Mouse (Mus musculus): ENCODE results near the gene Edrf1.

Gene Edrf1

DNA sequence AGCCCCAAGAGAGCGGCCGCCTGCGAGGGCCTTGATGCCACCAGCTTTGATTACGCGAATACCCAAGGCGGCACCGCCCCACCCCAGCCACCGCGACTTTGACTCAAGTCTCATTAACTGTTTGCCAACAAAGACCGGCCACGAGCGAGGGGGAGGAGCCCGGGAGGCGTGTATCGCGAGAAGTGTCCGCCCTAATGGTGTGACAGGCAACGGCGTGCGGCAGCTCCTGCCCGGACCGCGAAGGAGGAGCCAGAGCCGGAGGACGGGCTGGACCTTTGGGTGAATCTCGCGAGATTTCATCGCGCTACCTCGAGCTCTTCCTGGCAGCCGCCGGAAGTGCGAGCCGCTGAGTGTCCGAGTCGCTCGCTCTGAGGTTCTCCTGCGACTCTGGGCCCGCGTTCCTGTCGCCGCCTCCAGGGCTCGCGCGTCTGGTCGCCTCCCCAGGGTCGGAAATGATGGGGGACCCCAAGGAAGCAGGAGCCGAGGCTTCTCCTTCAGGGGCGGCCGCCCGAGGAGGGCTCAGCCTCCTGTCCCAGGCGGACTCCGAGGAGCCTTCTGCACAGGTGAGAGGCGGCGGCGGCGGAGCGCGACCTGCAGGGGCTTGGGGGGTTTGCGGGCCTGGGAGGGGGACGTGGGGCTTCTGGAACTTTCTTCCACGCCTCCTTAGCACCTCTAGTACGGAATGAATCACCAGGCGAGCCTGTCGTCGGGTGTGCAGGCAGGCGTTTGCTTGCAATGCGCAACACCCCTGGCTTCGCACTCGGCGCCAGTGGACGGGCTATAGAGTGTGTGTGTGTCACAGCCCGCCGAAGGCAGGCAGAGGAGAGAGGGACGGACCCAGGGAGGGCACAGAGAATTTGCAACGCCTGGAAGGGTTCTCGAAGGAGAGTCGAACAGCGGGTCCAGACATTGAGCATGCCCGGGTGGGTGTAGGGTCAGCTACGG lies at the start of gene Edrf1:
Gene Edrf1 (plus strand): TSS at position 183 of the 945 bp plus-strand sequence.
- DNase-seq (ENCODE audit: low spot score in 2 of 2): peak; percentile 97 to 98

DNA sequence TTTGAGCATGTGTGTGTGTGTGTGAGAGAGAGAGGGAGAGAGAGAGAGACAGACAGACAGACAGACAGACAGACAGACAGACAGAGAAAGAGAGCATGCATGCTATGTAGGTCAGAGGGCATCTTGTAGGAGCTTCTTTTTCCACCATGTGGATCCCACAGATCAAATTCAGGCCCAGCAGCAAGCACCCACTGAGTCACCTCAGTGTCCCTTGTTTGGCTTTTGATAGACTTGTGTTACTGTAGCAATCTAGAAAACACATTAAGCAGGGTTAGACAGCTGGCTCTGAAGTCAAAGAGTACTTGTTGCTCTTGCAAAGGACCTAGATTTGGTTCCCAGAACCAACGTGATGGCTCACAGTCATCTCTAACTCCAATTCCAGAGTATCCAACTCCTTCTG lies 45.6 kb upstream of the Edrf1 start:
- no peak for DNase-seq (ENCODE audit: low spot score in 2 of 2)

DNA sequence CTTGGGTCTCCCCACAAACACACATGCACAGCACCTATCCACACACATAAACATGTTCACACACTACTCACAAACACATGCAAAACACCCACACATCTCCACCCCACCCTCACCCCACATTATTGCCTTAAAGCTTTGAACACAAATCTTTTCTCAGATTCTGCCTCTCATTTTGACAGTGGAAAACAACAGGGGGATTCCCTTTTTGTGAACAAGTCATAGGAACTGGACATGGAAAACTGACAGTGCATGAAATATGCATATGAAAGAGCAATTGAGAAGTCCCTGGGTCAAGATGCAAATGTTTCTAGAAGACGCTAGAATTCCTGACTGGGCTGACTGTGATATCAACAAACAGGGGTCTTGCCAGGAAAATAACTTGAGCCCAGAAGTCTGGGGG lies 36.8 kb upstream of the Edrf1 start:
- DNase-seq (ENCODE audit: low spot score in 2 of 2): no peak

DNA sequence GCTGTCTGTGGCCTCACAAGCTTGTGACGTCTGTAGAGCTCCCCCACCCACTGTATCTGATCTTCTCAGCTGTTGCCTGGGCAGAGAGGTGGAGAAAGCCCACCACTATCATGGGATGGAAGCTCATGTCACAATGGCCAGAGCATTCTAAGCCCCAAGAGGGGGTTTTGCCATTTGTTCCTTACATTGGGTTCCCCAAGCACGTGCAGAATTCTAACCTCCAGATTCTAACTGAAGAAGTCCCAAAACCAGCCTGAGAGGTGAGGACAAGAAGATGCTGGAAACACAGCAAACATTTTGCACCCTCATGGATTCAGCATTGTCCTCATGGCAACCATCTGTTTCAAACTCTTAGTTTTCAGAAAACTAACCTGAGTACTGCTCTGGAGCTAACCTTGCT lies 35.3 kb upstream of the Edrf1 start, which contains the start of gene Tex36:
Gene Tex36 (minus strand): TSS at position 101 of the 400 bp plus-strand sequence.
- DNase-seq (ENCODE audit: low spot score in 2 of 2): no peak

DNA sequence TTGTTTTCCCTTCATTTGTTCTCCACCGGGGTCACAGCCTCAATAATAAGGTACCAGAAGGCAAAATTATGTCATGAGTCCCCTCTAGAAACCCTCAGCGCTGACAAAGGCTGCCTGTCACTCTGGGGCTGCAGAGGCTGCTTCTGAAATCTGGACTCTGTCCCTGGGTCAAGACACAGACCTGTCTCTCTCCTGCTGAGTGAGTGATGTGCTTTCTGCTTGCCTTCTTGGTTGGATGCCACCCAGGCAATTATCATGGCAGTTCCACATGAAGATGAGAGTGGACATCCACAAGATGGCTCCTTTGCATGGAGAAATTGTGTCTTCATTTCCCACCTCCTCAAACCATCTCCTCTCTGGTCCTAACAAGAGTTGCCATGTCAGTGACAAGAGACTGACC lies 34.2 kb upstream of the Edrf1 start:
- DNase-seq (ENCODE audit: low spot score in 2 of 2): no peak

DNA sequence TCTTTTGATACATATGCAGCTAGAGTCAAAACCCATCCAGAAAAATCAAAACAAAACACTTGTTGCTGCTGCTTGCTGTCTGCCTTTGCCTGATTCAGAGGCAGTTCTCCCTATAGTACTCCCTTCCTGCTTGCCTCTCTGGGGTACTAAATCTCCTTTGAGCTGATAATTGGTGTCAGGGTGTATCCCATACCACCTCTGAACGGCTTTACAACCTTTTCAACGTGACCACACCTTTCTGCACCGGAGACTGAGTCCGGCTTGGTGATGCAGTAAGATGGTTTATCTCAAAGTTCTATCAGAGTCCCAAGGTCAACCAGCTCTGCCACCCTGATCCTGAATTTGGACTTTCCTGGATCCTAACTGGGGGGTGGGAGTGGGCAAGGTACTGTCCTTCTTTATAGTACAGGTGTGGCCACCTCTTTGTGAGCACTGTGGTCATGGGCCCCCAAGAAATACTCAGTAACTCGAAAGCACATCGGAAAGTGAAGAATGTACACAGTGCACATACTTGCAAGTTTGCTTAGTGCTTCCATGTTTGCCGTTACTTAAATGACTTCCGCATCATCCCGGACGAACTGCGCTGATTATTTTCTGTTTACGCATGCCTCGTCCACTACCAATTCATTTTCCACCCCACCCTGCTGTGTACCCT lies 32.8 kb upstream of the Edrf1 start:
- no peak for DNase-seq (ENCODE audit: low spot score in 2 of 2)

DNA sequence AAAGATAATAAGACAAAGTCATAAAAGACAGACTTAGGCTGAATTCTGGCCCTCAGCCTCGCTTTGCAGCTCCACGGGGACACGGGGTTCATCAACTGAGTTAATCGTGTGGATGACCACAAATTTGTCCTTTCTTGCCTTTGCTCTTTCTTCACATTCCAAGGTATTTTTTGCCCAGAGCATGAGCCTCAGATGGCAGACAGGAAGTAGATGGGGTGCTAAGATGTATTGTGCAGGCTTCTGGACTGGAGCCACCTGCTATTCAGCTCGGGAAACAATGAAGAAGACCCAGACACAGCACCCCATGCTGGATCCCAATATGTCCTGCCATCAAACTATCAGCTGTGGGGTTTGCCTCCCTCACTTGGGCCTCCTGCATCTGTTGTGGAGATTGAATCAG lies 30.0 kb upstream of the Edrf1 start:
- no peak for DNase-seq (ENCODE audit: low spot score in 2 of 2)

DNA sequence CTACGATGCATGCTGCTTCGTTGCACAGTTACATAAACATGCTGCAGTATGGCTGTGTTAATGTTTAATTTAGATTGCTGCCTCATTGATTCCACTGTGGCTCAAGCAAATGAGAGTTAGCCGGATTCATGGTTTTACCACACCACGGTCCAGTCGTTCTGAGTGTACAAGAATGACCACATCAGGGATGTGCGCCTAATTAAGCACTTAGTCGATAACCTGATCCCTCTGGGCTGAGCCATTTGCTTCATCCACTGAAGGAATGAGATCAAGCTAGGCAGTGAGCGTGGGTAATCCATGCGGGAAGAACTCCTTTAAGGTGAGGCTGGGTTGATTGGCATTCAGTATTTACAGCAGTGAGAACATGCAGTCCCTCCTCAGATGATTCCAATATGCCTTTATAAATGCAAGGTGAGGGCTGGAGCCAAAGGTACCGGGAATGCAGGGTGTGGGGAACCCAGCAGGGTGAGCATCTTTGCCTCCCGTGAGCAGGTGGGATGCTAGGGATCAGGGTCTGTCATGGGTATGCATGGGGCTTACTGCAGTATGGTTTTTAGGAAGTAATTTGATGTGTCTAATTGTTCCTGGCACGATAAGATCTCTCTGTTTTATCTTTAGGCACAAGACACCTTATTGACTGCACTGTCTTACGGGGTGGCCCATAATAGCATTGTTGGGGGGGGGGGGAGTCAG lies 29.3 kb upstream of the Edrf1 start:
- DNase-seq (ENCODE audit: low spot score in 2 of 2): no peak

DNA sequence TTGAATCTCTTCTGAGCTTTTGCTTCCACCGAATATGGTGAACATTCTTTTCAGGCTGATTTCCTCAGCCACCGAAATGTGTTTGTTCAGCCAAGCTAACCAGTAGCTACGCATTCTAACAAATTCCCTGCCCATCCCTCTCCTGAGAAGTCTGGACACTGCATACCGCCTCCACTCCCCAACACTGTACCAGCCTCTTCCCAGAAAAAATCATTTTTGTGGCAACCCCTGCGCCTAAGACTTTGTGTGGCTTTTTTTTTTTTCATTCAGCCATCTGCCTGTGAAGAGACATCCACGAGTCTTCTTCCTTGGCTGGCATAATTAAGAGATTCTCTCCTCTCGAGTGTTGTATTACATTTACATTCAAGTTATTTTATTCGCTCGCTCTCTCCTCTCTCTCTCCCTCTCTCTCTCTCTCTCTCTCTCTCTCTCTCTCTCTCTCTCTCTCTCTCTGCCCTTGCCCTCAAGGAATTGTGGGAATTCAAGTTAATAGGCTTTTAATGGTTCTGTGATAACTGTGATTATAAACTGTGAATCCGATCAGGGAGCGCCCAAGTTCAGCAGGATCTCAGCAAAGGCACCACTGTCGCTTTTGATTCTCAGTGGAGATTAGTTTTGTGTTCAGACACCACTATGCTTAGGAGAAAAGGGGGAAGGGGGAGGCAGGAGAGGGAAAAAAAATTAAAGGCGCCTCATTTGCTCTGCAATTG lies 28.6 kb upstream of the Edrf1 start:
- DNase-seq (ENCODE audit: low spot score in 2 of 2): no peak

DNA sequence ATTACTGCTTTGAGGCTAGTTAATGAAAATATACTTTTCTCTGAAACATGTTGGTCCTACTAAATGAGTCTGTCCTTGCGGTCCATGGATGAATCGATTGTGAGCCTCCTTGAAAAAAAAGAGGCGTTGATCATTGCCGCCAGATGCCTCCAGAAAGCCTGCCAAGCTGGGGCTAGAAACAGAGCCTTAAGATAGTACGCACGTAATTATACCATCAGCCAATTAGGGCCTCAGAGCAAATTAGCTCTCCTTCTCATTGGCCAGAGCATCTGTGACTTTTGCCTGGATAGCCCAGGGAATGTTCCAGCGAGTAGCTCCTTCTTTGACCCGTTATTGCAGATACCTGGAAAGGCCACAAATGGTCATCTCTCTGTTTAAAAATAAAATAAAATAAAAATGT lies 27.8 kb upstream of the Edrf1 start:
- DNase-seq (ENCODE audit: low spot score in 2 of 2): peak; percentile 26 to 31

DNA sequence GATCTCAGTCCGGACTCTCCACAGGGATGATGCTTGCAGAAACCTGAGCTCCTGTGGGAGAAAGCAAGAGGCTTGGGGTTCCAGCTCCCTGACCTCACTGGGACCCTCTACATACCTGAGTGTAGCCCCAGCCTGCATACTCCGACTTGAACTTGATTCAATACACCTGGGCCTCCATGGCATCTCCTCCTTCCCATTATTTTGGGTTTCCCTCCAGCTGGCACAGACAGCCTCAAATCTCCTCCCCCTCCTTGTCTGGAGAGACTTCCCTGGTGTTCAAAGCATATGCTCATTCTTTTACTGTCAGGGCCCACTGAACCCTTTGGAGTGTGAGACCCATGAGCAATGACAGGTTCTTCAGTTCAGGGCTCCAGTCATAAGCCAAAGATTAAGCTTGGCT lies 24.4 kb upstream of the Edrf1 start:
- DNase-seq (ENCODE audit: low spot score in 2 of 2): no peak

DNA sequence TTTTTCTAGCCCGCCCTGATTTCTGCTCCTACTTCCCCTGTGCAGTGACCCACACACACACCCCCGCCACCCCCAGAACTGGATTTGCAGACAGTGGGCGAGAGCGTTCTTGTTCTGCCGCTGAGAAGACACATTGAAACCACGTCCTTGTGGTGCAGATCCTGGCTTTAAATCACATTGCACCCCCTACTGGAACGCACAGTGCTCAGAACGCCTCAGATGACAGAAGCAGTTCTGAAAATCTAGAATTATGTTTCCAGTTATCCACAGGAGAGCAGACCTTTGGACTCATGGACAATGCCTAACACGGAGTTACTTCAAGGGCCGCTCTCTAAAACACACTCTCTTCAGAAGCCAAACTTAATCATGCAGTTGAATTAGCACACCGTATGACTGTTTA lies 16.6 kb upstream of the Edrf1 start:
- no peak for DNase-seq (ENCODE audit: low spot score in 2 of 2)

DNA sequence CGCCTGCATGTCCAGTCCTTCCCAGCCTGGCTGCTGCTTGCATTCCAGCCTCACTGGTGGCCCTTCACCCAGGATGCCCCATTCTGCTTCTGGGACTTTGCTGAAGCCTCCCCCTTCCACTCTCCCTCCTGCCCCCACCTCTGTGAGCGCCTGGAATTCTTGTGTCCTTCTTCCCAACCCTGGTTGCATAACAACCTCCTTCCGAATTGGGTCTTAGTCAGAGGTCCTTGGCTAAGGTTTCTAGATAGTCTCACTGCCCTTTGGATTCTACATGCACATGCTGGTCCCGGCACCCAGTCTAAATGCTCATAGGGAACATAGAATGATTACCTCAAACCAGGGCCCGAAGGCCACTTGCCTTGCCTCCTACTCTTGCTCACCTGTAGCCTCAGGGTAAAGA lies 14.1 kb upstream of the Edrf1 start:
- DNase-seq (ENCODE audit: low spot score in 2 of 2): no peak

DNA sequence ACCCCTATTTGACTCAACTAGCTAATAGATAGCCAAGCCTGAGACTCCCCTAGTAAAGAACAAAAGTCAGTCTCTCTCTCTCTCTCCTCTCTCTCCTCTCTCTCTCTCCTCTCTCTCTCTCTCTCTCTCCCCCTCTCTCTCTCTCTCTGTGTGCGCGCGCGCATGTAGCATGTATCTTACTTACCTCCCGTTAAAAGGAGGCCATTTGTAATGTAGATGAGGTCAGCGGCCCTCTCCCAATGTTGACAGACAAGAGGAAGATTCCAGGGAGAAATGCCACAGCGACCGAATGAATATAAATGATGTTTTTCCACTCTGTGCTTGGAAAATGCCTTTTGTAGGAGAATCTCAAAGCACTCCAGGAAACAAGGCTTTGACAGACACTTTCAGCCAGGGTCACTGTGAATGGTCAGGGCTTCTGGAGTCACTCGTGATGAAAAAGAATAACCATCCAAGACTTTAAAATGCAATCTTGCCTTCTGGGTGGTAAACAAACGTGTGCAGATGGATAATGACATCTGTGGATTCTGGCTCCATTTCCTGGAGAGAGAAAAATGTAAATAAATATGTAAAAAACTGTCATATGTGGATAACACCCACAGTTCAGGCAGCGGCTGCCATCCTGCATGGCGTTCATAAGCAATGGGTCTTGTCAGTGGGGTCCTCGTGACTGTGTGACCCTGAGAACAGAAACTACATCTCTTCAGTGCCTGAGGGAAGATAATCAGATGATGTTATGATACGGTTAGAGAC lies 10.0 kb upstream of the Edrf1 start:
- no peak for DNase-seq (ENCODE audit: low spot score in 2 of 2)

DNA sequence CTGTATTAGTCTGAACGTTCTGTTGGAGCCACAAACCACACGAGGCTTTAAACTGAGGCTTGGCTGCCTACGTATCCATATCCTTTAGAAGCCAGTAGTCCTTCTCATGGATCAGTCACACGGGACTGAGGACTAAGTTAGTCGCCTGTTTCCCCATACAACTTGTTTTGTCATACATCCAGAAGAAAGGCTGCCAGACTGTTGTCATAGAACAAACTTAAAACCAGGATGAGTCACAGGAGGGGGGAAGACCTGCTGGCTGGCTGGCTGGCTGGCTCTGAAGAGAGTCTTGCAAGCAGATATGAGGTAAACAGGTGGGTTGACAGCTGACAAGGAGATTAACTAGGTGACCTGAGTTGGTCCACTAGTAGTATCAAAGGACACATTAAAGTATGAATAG lies 6.5 kb upstream of the Edrf1 start:
- no peak for DNase-seq (ENCODE audit: low spot score in 2 of 2)

DNA sequence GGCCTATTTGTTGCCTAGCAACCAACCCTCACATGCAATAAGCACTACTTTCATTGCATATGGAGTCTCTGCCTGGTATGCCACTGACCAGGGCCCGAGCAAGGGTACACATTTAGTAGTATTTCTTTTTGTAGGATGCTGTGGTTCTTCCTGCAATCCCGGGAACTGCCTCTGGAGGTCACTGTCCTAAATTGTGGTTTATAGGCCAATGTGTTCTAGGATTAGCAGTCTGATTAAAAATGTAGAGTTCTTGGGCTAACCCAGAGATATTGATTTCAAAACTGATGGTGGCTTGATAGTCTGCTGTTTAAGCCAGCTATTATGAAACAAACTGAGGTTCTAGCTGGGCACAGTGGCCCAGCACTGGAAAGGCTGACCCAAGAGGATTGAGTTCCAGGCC lies 4.9 kb upstream of the Edrf1 start:
- peak in 1 of 2 experiments; percentile 34 for DNase-seq (ENCODE audit: low spot score in 2 of 2)

DNA sequence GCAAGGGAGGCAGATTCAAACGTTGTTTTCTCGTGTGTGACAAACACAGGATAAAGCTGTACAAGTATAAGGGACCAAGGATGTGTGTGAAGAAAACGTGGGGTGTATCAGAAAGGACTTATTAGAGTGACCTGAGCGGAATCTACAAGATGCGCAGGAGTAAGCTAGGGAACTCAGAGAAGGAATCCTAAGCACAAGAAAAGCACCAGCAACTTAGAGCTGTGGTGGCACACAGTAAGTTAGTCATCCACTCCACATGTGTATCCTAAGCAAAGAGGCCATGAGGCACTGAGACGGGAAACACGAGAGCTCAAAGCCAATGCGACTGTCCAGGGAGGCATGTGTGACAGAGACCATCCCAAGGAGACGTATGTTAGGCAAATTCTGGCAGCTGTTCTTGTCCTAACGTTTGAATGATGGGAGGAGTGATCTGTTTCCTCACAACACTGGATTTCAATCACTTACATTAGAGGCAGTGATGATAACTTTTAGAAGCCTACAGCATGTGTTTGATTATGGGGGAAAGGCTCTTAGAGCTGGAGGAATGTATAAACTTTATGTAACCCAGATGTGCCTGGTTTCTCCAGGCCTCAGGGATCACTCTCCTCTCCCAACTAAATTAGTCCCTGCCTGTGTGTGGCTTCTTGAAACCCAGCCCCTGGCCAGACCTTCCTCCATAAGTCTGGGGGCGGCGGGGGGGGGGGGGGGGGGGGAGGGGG lies 2.3 kb upstream of the Edrf1 start:
- no peak for DNase-seq (ENCODE audit: low spot score in 2 of 2)

DNA sequence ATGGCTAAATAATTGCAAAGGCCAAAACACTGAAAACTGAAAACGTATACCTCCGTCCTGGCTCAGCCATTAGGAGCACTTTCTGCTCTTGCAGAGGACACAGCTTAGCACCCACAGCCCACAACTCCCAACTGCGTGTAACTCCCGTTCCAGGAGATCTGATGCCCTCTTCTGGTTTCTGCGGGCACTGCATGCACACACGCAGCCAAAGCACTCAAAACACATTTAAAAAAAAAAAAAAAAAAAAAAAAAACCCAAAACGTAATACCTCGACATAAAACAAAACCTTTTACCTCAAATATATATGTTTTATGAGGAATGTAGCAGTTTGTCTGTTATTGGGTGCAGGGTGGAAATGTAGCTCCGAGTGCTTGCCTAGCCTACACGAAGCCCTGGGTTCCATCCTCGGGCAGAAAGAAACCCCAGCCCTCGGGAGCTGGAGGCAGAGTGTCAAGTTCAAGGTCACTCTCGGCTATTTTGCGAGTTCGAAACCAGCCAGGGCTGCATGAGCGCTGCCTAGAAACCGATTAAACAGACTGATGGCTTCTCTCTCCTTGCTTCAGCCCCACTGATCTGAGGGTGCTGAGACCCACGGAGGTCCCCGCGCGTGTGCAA lies 498 bp upstream of the Edrf1 start:
- DNase-seq (ENCODE audit: low spot score in 2 of 2): peak; percentile 74 to 87

DNA sequence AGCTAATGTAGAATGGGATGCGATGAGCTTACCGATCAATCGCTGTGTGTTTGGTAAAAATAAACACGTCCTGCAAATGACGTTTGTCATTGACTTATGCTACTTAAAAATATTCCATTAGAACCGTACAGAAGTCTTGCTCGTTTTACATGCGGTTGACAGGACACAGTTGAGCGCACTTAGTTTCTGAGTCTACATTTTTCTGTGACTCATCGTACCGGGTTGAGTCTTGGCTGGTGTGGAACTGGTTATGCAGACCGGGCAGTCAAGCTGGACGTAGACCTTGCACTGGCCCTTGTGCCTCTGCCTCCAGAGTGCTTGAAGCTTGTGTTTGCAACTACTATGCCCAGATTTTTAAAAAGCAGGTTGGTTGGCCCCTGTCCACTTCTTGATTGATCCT lies 963 bp downstream of the Edrf1 start:
- DNase-seq (ENCODE audit: low spot score in 2 of 2): no peak

DNA sequence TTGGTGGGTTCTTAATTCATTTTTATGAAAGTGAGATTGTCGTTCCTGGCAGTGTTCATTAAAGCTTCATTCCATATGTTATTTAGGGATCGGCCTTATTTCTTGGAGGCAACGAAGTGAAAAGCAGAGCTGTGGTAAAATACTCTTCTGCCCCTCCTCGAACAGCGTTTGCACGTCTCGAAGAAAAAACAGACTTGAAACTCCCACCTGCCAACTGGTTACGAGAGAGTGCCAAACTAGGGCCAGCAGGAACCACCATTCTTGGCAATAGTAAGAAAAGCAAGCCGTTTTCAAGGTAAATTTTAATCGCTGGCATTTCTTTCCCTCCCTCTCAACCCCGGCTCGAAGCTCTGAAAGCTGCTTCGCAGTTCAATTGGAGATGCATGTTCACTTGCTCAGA lies 1.5 kb downstream of the Edrf1 start:
- peak; percentile 18 to 43 for DNase-seq (ENCODE audit: low spot score in 2 of 2)

Measured in frontal cortex, postnatal 10 days (tissue).